Mouse (Mus musculus) heart, postnatal 0 days (tissue): ENCODE results near the gene Bcl7c. TPM values are rescaled to one million over a fixed set of nuclear protein-coding genes. Genes with fewer than 3 reads are reported as not detected.
A peak's percentile ranks its signal among the peaks of the same experiment; 100 is the strongest.

Experiments used
- ATAC-seq: fragments of 200-750 bp; cut with Nextera tagmentation; 2 replicates; pipeline ENCODE4 v1.8.0; 2017; ENCODE audit warnings: low read depth, moderate number of reproducible peaks, moderate library complexity; ENCODE audit not compliant: insufficient read depth
- DNase-seq: peaks from one replicate; pipeline ENCODE4 v3.0.0-alpha.2; 2016; ENCODE audit warnings: low spot score
- H3K27ac ChIP-seq: fragments of 300-500 bp; sonication (generic); 2 replicates; pipeline ENCODE4 v1.5.1; 2014; ENCODE audit warnings: low read depth, mild to moderate bottlenecking
- H3K27me3 ChIP-seq: fragments of 300-500 bp; sonication (generic); 2 replicates; pipeline ENCODE4 v1.6.1; 2014; ENCODE audit warnings: low read length, mixed read lengths; ENCODE audit not compliant: control insufficient read depth, insufficient read depth
- H3K36me3 ChIP-seq: fragments of 300-500 bp; sonication (generic); replicated peaks from 2 replicates; pipeline ENCODE4 v1.6.1; 2014; ENCODE audit warnings: low read length, mixed read lengths; ENCODE audit not compliant: control insufficient read depth, insufficient read depth
- H3K4me1 ChIP-seq: fragments of 300-500 bp; sonication (generic); 2 replicates; pipeline ENCODE4 v1.6.1; 2014; ENCODE audit warnings: antibody characterized with exemption; ENCODE audit not compliant: control insufficient read depth, insufficient read depth
- H3K4me2 ChIP-seq: fragments of 300-500 bp; sonication (generic); 2 replicates; pipeline ENCODE4 v1.6.1; 2014; ENCODE audit warnings: low read depth, mild to moderate bottlenecking, low read length, moderate library complexity
- H3K4me3 ChIP-seq: fragments of 300-500 bp; sonication (generic); 2 replicates; pipeline ENCODE4 v1.5.1; 2014; ENCODE audit warnings: low read depth, low read length
- H3K9ac ChIP-seq: fragments of 300-500 bp; sonication (generic); replicated peaks from 2 replicates; pipeline ENCODE4 v1.6.1; 2014; ENCODE audit warnings: low read depth, low read length, mixed read lengths
- H3K9me3 ChIP-seq: fragments of 300-500 bp; sonication (generic); replicated peaks from 2 replicates; pipeline ENCODE4 v1.6.1; 2016; ENCODE audit warnings: low read length; ENCODE audit not compliant: control insufficient read depth
- CTCF ChIP-seq: IDR thresholded peaks from 2 replicates; pipeline ENCODE4 v1.5.1; 2016; ENCODE audit warnings: antibody characterized with exemption, control low read depth, low read depth
- EP300 ChIP-seq: IDR thresholded peaks from 2 replicates; pipeline ENCODE4 v1.6.1; 2016; ENCODE audit warnings: antibody characterized with exemption, low read depth
- WGBS: fragments of 180-500 bp; shearing (Covaris S2); extraction: QIAGEN DNeasy Blood & Tissue Kit; methylation state at CpG from one replicate; pipeline ENCODE4 v1.1.7; 2014; 5-methylcytosine and 5-hydroxymethylcytosine counted together
- polyA plus RNA-seq: library from polyadenylated mRNA; unstranded; fragments of >200 nt; fragmentation: Nextera tagmentation; extraction: Ambion mirVana; gene quantifications from 2 replicates; pipeline ENCODE4 v1.2.1, GENCODE M21; 2015
- total RNA-seq: library from RNA; depleted of rRNA; stranded (reverse); fragments of >200 nt; gene quantifications from 2 replicates; pipeline ENCODE4 v1.2.3, GENCODE M21; 2014; ENCODE audit warnings: low replicate concordance

The Bcl7c gene
- total and polyA plus RNA-seq, 2 experiments from 2014 or later = 25.6 to 32.4 TPM

- no peak overlapping the region for H3K9ac ChIP-seq
- DNase-seq = no peak
- TF ChIP-seq CTCF (no peak), EP300 (no peak)
Observed at GRCm38 (mm10) chr7:127662926-127663325, 45.8 kb downstream of the Bcl7c start.

DNA sequence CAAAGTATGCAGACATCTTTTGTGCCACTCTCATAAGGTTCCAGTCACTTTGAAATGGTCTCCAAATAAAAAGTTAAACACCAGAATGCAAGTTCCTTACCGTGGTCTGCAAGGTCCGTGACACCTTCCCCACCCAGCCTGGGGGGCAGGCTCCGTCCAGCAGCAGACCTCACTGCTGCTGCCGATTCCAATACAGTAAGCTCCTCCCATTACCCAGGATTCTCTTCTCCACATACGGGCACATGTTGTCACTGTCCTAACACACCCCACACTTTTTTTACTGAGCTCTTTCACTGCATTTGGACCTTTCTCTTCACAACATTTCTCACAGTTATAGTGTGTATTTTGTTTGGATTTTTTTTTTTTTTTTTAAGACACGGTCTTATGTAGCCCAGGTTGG, 46.9 kb downstream of the Bcl7c start:
- no peaks in the 10 kb centered on the region for H3K27me3 ChIP-seq
- 73% methylated on average over 6 of the region's 6 CpGs for WGBS
- H3K4me1 ChIP-seq = no peaks in the 10 kb centered on the region
- no peak overlapping the region for H3K9ac ChIP-seq
- no peak overlapping the region for H3K27ac ChIP-seq
- TF ChIP-seq CTCF (no peak), EP300 (no peak)
- ATAC-seq (no peak), DNase-seq (no peak)
- 0 out of 2 replicates have a peak, but pooled peaks cover 7% of the 10 kb centered on the region for H3K9me3 ChIP-seq
- H3K4me3 ChIP-seq = no peak overlapping the region
- peaks cover 10% of the 10 kb centered on the region; the same call in 1 of the 2 replicates for H3K36me3 ChIP-seq
- no peak overlapping the region for H3K4me2 ChIP-seq

More at GRCm38 (mm10) chr7:127662926-127663325, 45.8 kb downstream of the Bcl7c start:
- no peak for ATAC-seq
- Histone ChIP-seq H3K4me1 (no peaks in the 10 kb centered on the region), H3K36me3 (peaks cover 10% of the 10 kb centered on the region; the same call in 1 of the 2 replicates), H3K9me3 (0 out of 2 replicates have a peak, but pooled peaks cover 7% of the 10 kb centered on the region), H3K4me3 (no peak overlapping the region), H3K4me2 (no peak overlapping the region), H3K27me3 (no peaks in the 10 kb centered on the region), H3K27ac (no peak overlapping the region)
- 75% methylated on average over 6 of the region's 6 CpGs for WGBS

DNA sequence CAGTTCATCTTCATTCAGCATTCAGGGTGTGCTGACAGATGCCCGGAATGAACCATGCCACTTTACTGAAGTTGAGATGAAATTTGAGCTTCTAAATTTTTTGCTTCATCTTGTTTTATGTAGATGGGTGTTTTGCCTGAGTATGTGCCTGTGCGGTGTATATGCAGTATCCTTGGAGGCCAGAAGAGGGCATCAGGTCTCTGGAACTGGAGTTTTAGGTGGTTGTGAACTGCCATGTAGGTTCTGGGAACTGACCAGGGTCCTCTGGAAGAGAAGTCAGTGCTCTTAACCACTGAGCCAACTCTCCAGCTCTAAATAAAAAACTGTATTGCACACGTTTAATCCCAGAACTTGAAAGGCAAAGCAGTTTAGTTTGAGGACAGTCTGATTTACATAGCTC, 47.9 kb downstream of the Bcl7c start:
- 0 out of 2 replicates have a peak, but pooled peaks cover 7% of the 10 kb centered on the region for H3K9me3 ChIP-seq
- DNase-seq (no peak), ATAC-seq (no peak)
- no peaks in the 10 kb centered on the region for H3K27me3 ChIP-seq
- peaks cover 3% of the 10 kb centered on the region; the same call in 1 of the 2 replicates for H3K36me3 ChIP-seq
- H3K4me3 ChIP-seq = no peak overlapping the region
- WGBS = 91% methylated on average over 3 of the region's 3 CpGs
- H3K4me2 ChIP-seq = no peak overlapping the region
- H3K27ac ChIP-seq = no peak overlapping the region
- no peak overlapping the region for H3K9ac ChIP-seq
- TF ChIP-seq EP300 (no peak), CTCF (0 out of 2 replicates have a peak, but pooled peaks have one; percentile 1)
- no peaks in the 10 kb centered on the region for H3K4me1 ChIP-seq

GRCm38 (mm10) chr7:127656946-127657345, 51.8 kb downstream of the Bcl7c start:
- no peak for DNase-seq
- Histone ChIP-seq H3K4me2 (no peak overlapping the region), H3K4me1 (no peaks in the 10 kb centered on the region), H3K9me3 (0 out of 2 replicates have a peak, but pooled peaks cover 7% of the 10 kb centered on the region), H3K27me3 (no peaks in the 10 kb centered on the region; the same call in 1 of the 2 replicates), H3K4me3 (no peak overlapping the region), H3K27ac (no peak overlapping the region), H3K9ac (no peak overlapping the region), H3K36me3 (no peaks in the 10 kb centered on the region)
- no peak for ATAC-seq
- 25% methylated on average over 4 of the region's 4 CpGs for WGBS
- TF ChIP-seq EP300 (no peak), CTCF (peak; percentile 60)

DNA sequence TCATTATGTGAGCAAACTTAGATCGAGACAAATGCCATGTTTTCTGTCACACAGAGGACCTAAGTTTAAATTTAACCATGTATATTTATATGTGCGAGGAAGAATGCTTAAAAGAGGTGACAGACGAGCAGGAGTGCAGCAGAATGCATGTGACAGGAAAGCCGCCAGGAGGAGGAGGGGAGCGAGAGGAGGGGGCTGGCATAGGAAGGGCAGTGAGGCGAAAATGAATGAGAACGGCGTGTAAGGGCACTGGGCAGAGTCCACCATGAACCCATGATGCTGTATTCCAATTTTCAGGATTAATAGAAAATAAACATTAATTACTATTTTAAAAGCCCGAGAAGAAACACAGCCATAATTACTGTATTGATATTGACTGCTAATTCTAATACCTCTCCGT, 54.4 kb downstream of the Bcl7c start:
- no peaks in the 10 kb centered on the region for H3K36me3 ChIP-seq
- ATAC-seq = no peak
- H3K4me3 ChIP-seq = no peak overlapping the region
- H3K4me1 ChIP-seq = no peaks in the 10 kb centered on the region
- no peak overlapping the region for H3K27ac ChIP-seq
- TF ChIP-seq CTCF = no peak
- no peak for TF ChIP-seq EP300
- DNase-seq = no peak
- 70% methylated on average over 10 of the region's 10 CpGs for WGBS
- no peaks in the 10 kb centered on the region for H3K9me3 ChIP-seq
- H3K27me3 ChIP-seq = no peaks in the 10 kb centered on the region; the same call in 1 of the 2 replicates
- H3K9ac ChIP-seq = no peak overlapping the region
- no peak overlapping the region for H3K4me2 ChIP-seq

DNA sequence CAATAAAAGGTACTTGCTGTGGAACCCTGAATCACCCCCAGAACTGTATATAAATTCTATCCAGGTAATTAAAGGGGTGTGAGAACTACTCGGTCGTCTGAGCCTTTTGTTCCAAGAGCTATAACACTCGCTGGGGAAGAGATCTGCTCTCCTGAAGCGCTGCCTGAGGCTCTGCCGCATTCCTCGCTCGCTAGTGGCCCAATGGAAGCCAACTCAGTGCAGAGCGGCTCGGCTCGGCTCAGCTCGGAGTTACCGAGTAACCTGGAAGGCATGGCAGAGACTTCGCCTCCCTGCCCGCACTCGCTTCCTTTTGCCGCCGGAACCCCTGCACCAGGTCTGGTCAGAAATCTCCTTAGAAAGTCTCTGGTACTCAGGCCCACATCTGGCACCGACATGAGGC, 56.7 kb downstream of the Bcl7c start:
- Histone ChIP-seq H3K27me3 (no peaks in the 10 kb centered on the region; the same call in 1 of the 2 replicates), H3K4me1 (no peaks in the 10 kb centered on the region), H3K4me3 (no peak overlapping the region; the same call in 1 of the 2 replicates), H3K27ac (no peak overlapping the region), H3K36me3 (no peaks in the 10 kb centered on the region), H3K9ac (no peak overlapping the region), H3K4me2 (peak overlapping the region; percentile 57), H3K9me3 (no peaks in the 10 kb centered on the region)
- 11% methylated on average over 18 of the region's 18 CpGs for WGBS
- no peak for TF ChIP-seq EP300
- no peak for TF ChIP-seq CTCF
- DNase-seq (no peak), ATAC-seq (0 out of 2 replicates have a peak, but pooled peaks have one; percentile 33)
